Mouse (Mus musculus): ENCODE measurements at regions not wholly inside any gene's neighbourhood (a gene's known extent, or its start where the extent isn't known, plus 50 kb on each side); places are given as distances from the start of the nearest gene placed in this dataset.

- Histone ChIP-seq H3ac (ENCODE audit: control insufficient read depth, insufficient read length) (no peak overlapping the region), H3K4me3 (no peak overlapping the region), H3K36me3 (ENCODE audit: control insufficient read depth, insufficient read depth) (no peaks in the 10 kb centered on the region), H3K27me3 (ENCODE audit: control insufficient read depth, insufficient read depth, insufficient read length) (no peaks in the 10 kb centered on the region), H3K4me2 (ENCODE audit: low read depth) (no peak overlapping the region), H3K79me2 (ENCODE audit: control insufficient read depth, insufficient read depth) (no peaks in the 10 kb centered on the region)
- TF ChIP-seq E2F4 (IDR thresholded peaks at IDR 0.05; ENCODE audit: insufficient read depth): no peak
- TF ChIP-seq MYOG (IDR thresholded peaks at IDR 0.05; ENCODE audit: control insufficient read depth in 1 of 3, insufficient read depth in 1 of 3, insufficient read length in 2 of 3, low read depth in 2 of 3): no peak
- no peak for TF ChIP-seq CEBPB (IDR thresholded peaks at IDR 0.05; ENCODE audit: insufficient read depth, poor library complexity, severe bottlenecking)
- TF ChIP-seq MYOD1 (IDR thresholded peaks at IDR 0.05; ENCODE audit: control insufficient read depth in 1 of 3, insufficient read length in 2 of 3, low read depth in 2 of 3): no peak
- TF ChIP-seq POLR2A (IDR thresholded peaks at IDR 0.05; ENCODE audit: insufficient read length, low read depth): no peak
- no peak for TF ChIP-seq USF1 (IDR thresholded peaks at IDR 0.05; ENCODE audit: low read depth)
- no peak for TF ChIP-seq POLR2AphosphoS2 (IDR thresholded peaks at IDR 0.05; ENCODE audit: insufficient read length, low read depth)
- no peak for TF ChIP-seq MAX (IDR thresholded peaks at IDR 0.05; ENCODE audit: low read depth)
- TF ChIP-seq TCF12 (IDR thresholded peaks at IDR 0.05; ENCODE audit: insufficient read depth, poor library complexity, severe bottlenecking): no peak
- TF ChIP-seq TCF3 (IDR thresholded peaks at IDR 0.05; ENCODE audit: insufficient read length, low read depth): no peak
- TF ChIP-seq SRF (IDR thresholded peaks at IDR 0.05; ENCODE audit: control insufficient read depth, insufficient read length, low read depth): no peak
- no peak for TF ChIP-seq REST (IDR thresholded peaks at IDR 0.05; ENCODE audit: insufficient read depth, insufficient read length)
These were observed 191.9 kb upstream of the C9orf72 start for GRCm38 (mm10) chr4:35417866-35418265.

- Histone ChIP-seq H3K36me3 (ENCODE audit: control insufficient read depth, insufficient read depth) (no peaks in the 10 kb centered on the region), H3K4me2 (ENCODE audit: low read depth) (no peak overlapping the region), H3K4me3 (no peak overlapping the region), H3K79me2 (ENCODE audit: control insufficient read depth, insufficient read depth) (no peaks in the 10 kb centered on the region), H3ac (ENCODE audit: control insufficient read depth, insufficient read length) (no peak overlapping the region), H3K27me3 (ENCODE audit: control insufficient read depth, insufficient read depth, insufficient read length) (no peaks in the 10 kb centered on the region)
- TF ChIP-seq MYOG (IDR thresholded peaks at IDR 0.05; ENCODE audit: control insufficient read depth in 1 of 3, insufficient read depth in 1 of 3, insufficient read length in 2 of 3, low read depth in 2 of 3) (no peak), MYOD1 (IDR thresholded peaks at IDR 0.05; ENCODE audit: control insufficient read depth in 1 of 3, insufficient read length in 2 of 3, low read depth in 2 of 3) (no peak), TCF12 (IDR thresholded peaks at IDR 0.05; ENCODE audit: insufficient read depth, poor library complexity, severe bottlenecking) (no peak), CEBPB (IDR thresholded peaks at IDR 0.05; ENCODE audit: insufficient read depth, poor library complexity, severe bottlenecking) (no peak), SRF (IDR thresholded peaks at IDR 0.05; ENCODE audit: control insufficient read depth, insufficient read length, low read depth) (no peak), MAX (IDR thresholded peaks at IDR 0.05; ENCODE audit: low read depth) (no peak), POLR2AphosphoS2 (IDR thresholded peaks at IDR 0.05; ENCODE audit: insufficient read length, low read depth) (no peak), POLR2A (IDR thresholded peaks at IDR 0.05; ENCODE audit: insufficient read length, low read depth) (no peak), REST (IDR thresholded peaks at IDR 0.05; ENCODE audit: insufficient read depth, insufficient read length) (no peak), TCF3 (IDR thresholded peaks at IDR 0.05; ENCODE audit: insufficient read length, low read depth) (no peak), E2F4 (IDR thresholded peaks at IDR 0.05; ENCODE audit: insufficient read depth) (no peak), USF1 (IDR thresholded peaks at IDR 0.05; ENCODE audit: low read depth) (no peak)
These were observed 187.5 kb upstream of the C9orf72 start for GRCm38 (mm10) chr4:35413488-35413887.

- Histone ChIP-seq H3ac (ENCODE audit: control insufficient read depth, insufficient read length) (no peak overlapping the region), H3K79me2 (ENCODE audit: control insufficient read depth, insufficient read depth) (no peaks in the 10 kb centered on the region), H3K4me3 (no peak overlapping the region), H3K4me2 (ENCODE audit: low read depth) (no peak overlapping the region), H3K27me3 (ENCODE audit: control insufficient read depth, insufficient read depth, insufficient read length) (no peaks in the 10 kb centered on the region), H3K36me3 (ENCODE audit: control insufficient read depth, insufficient read depth) (no peaks in the 10 kb centered on the region)
- no peak for TF ChIP-seq SRF (IDR thresholded peaks at IDR 0.05; ENCODE audit: control insufficient read depth, insufficient read length, low read depth)
- TF ChIP-seq USF1 (IDR thresholded peaks at IDR 0.05; ENCODE audit: low read depth): no peak
- TF ChIP-seq TCF12 (IDR thresholded peaks at IDR 0.05; ENCODE audit: insufficient read depth, poor library complexity, severe bottlenecking): no peak
- TF ChIP-seq MYOG (IDR thresholded peaks at IDR 0.05; ENCODE audit: control insufficient read depth in 1 of 3, insufficient read depth in 1 of 3, insufficient read length in 2 of 3, low read depth in 2 of 3): no peak
- TF ChIP-seq POLR2A (IDR thresholded peaks at IDR 0.05; ENCODE audit: insufficient read length, low read depth): no peak
These were observed 179.5 kb upstream of the C9orf72 start for GRCm38 (mm10) chr4:35405301-35406006.

GRCm38 (mm10) chr4:35404068-35404467 is 178.1 kb upstream of the C9orf72 start:
- H3K36me3 ChIP-seq (ENCODE audit: control insufficient read depth, insufficient read depth): no peaks in the 10 kb centered on the region
- TF ChIP-seq REST (IDR thresholded peaks at IDR 0.05; ENCODE audit: insufficient read depth, insufficient read length): no peak
- H3ac ChIP-seq (ENCODE audit: control insufficient read depth, insufficient read length): no peak overlapping the region
- no peaks in the 10 kb centered on the region for H3K27me3 ChIP-seq (ENCODE audit: control insufficient read depth, insufficient read depth, insufficient read length)
- no peak overlapping the region for H3K4me3 ChIP-seq
- no peaks in the 10 kb centered on the region for H3K79me2 ChIP-seq (ENCODE audit: control insufficient read depth, insufficient read depth)
- H3K4me2 ChIP-seq (ENCODE audit: low read depth): no peak overlapping the region

- TF ChIP-seq MYOG (IDR thresholded peaks at IDR 0.05; ENCODE audit: control insufficient read depth in 1 of 3, insufficient read depth in 1 of 3, insufficient read length in 2 of 3, low read depth in 2 of 3): no peak
- no peak for TF ChIP-seq REST (IDR thresholded peaks at IDR 0.05; ENCODE audit: insufficient read depth, insufficient read length)
- Histone ChIP-seq H3ac (ENCODE audit: control insufficient read depth, insufficient read length) (no peak overlapping the region), H3K4me3 (no peak overlapping the region), H3K27me3 (ENCODE audit: control insufficient read depth, insufficient read depth, insufficient read length) (no peaks in the 10 kb centered on the region), H3K36me3 (ENCODE audit: control insufficient read depth, insufficient read depth) (no peaks in the 10 kb centered on the region), H3K4me2 (ENCODE audit: low read depth) (no peak overlapping the region), H3K79me2 (ENCODE audit: control insufficient read depth, insufficient read depth) (no peaks in the 10 kb centered on the region)
These were observed 177.6 kb upstream of the C9orf72 start for GRCm38 (mm10) chr4:35403594-35403993.

Data from myocyte (in vitro differentiated cells).